Mouse (Mus musculus) ES-E14 (cell line): ENCODE data around the gene Elovl1. TPM values are rescaled to one million over a fixed set of nuclear protein-coding genes. Genes with fewer than 3 reads are reported as not detected.

Experiments
- DNase-seq: peaks from one replicate; pipeline ENCODE4 v3.0.0-alpha.2; 2013; ENCODE audit warnings: low read depth, low spot score
- H3K27ac ChIP-seq: 2 replicates; pipeline ENCODE4 v1.5.1; 2012; ENCODE audit warnings: low read depth, mild to moderate bottlenecking, low read length, moderate library complexity, mixed read lengths; ENCODE audit not compliant: poor library complexity, insufficient read depth, severe bottlenecking
- H3K36me3 ChIP-seq: 2 replicates; pipeline ENCODE4 v1.6.1; 2012; ENCODE audit warnings: mild to moderate bottlenecking, low read length, moderate library complexity, mixed read lengths; ENCODE audit not compliant: control insufficient read depth, poor library complexity, insufficient read depth, severe bottlenecking
- H3K4me1 ChIP-seq, 2 experiments: fragments of 150-350 bp in 1 of 2; sonication (generic) in 1 of 2; 2 replicates each; pipeline ENCODE4 v1.6.1; 2012; ENCODE audit warnings: low read length in 2 of 2, mild to moderate bottlenecking in 1 of 2, mixed read lengths in 1 of 2; ENCODE audit not compliant: control insufficient read depth in 2 of 2, insufficient read depth in 2 of 2, poor library complexity in 1 of 2
- H3K4me3 ChIP-seq, 2 experiments: fragments of 150-350 bp in 1 of 2; sonication (generic) in 1 of 2; 2 replicates each; pipeline ENCODE4 v1.5.1; 2012; ENCODE audit warnings: low read length in 2 of 2, low read depth in 1 of 2, mild to moderate bottlenecking in 1 of 2, mixed read lengths in 1 of 2; ENCODE audit not compliant: insufficient read depth in 1 of 2, poor library complexity in 1 of 2, severe bottlenecking in 1 of 2
- H3K9ac ChIP-seq: 2 replicates; pipeline ENCODE4 v1.6.1; 2012; ENCODE audit warnings: low read depth, mild to moderate bottlenecking, low read length, mixed read lengths; ENCODE audit not compliant: poor library complexity, insufficient read depth, severe bottlenecking
- H3K9me3 ChIP-seq: fragments of 150-350 bp; sonication (generic); 2 replicates; pipeline ENCODE4 v1.6.1; 2012; ENCODE audit warnings: low read depth, mild to moderate bottlenecking, low read length; ENCODE audit not compliant: control insufficient read depth, insufficient read depth
- CHD2 ChIP-seq: IDR thresholded peaks from 2 replicates; pipeline ENCODE4 v1.6.1; 2014; ENCODE audit warnings: mild to moderate bottlenecking, low read depth, low read length, inconsistent platforms
- HCFC1 ChIP-seq: IDR thresholded peaks from 2 replicates; pipeline ENCODE4 v1.6.1; 2012; ENCODE audit warnings: low read length, inconsistent platforms, borderline replicate concordance; ENCODE audit not compliant: insufficient read depth
- MAFK ChIP-seq: IDR thresholded peaks from 2 replicates; pipeline ENCODE4 v1.6.1; 2014; ENCODE audit warnings: mild to moderate bottlenecking, low read depth, low read length, inconsistent platforms; ENCODE audit not compliant: insufficient read depth
- ZC3H11A ChIP-seq: IDR thresholded peaks from 2 replicates; pipeline ENCODE4 v1.6.1; 2012; ENCODE audit warnings: low read depth, mild to moderate bottlenecking, inconsistent platforms, low read length, borderline replicate concordance
- ZNF384 ChIP-seq: IDR thresholded peaks from 2 replicates; pipeline ENCODE4 v1.6.1; 2012; ENCODE audit warnings: low read depth, low read length, inconsistent platforms
- in situ Hi-C, 2 experiments: fragments of 600-800 bp; cut with MboI; formaldehyde crosslinking; loops; one replicate each; pipeline ENCODE4 v1.15.1; 2025; ENCODE audit warnings: low sequenced_read_pairs in 2 of 2, inconsistent platforms in 1 of 2; ENCODE audit not compliant: unreplicated experiment in 2 of 2
- total RNA-seq: library from RNA; depleted of rRNA; stranded (reverse); fragments of 300-350 nt; gene quantifications from 2 replicates; pipeline ENCODE4 v1.2.3, GENCODE M21; 2012

Gene Elovl1
- total RNA-seq, 1 experiment, result 33.4 TPM

GRCm38 (mm10) chr4:118394505-118394904 lies 33.4 kb upstream of the Elovl1 start:
- no peak for DNase-seq
- H3K4me1 ChIP-seq, result no peaks in the 10 kb centered on the region; a peak in 1 of 4 replicates
- H3K9me3 ChIP-seq, result no peaks in the 10 kb centered on the region
- no peak for TF ChIP-seq CHD2
- no peak for TF ChIP-seq ZNF384
- H3K4me3 ChIP-seq, result no peak overlapping the region
- H3K9ac ChIP-seq, result no peak overlapping the region
- peaks cover 64% of the 10 kb centered on the region for H3K36me3 ChIP-seq
- H3K27ac ChIP-seq, result no peak overlapping the region
- in situ Hi-C loops, result no loop called here

DNA sequence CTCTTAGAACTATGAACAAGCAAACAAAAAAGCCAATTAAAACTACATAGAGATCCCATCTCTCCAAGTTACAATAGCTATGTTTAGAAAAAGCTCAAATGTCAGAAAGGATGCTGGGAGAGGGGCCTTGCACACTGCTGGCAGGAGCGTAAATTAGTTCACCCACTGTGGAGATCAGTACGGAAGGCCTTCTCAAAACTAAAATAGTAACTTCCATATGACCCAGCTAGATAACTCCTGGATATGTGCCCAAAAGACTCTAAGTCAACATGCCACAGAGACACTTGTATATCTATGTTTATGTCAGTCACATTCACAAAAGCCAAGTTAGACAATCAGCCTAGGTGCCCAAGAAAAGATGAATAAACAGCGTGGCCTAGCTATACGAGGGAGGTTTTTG lies 32.6 kb upstream of the Elovl1 start:
- Histone ChIP-seq H3K4me1 (no peaks in the 10 kb centered on the region; a peak in 1 of 4 replicates), H3K9me3 (no peaks in the 10 kb centered on the region), H3K4me3 (no peak overlapping the region), H3K36me3 (peaks cover 57% of the 10 kb centered on the region), H3K27ac (no peak overlapping the region), H3K9ac (no peak overlapping the region)
- in situ Hi-C loops, result no loop called here
- no peak for DNase-seq
- TF ChIP-seq ZC3H11A (no peak), HCFC1 (no peak), CHD2 (no peak), ZNF384 (no peak), MAFK (no peak)

DNA sequence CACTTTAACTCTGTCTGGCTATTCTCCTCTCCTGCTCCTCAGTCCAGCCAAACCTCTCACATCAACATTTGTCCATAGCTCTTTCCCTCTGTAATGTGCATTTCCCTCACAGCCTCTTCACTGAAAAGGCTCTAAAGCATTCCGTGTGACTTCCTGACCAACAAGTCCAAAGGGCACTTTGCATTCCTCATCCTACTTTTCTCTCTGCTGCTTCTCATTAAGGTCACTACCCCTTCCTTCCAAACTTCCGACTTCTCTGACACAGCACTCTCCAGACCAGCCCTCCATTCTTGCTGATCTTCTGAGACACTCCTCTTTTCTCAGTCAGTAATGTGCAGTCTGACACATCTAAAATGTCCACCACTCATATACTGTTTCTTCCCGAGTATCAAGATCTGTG lies 31.5 kb upstream of the Elovl1 start:
- no peak for DNase-seq

GRCm38 (mm10) chr4:118398400-118398799 lies 29.5 kb upstream of the Elovl1 start:
- H3K36me3 ChIP-seq, result peaks cover 44% of the 10 kb centered on the region
- H3K4me1 ChIP-seq, result no peaks in the 10 kb centered on the region
- no peak overlapping the region for H3K27ac ChIP-seq
- H3K9me3 ChIP-seq, result no peaks in the 10 kb centered on the region
- no peak overlapping the region for H3K4me3 ChIP-seq
- DNase-seq, result no peak
- H3K9ac ChIP-seq, result no peak overlapping the region
- TF ChIP-seq ZC3H11A, result no peak
- no peak for TF ChIP-seq ZNF384
- TF ChIP-seq MAFK, result no peak
- no peak for TF ChIP-seq HCFC1
- TF ChIP-seq CHD2, result no peak
- in situ Hi-C loops, result no loop called here

More for the DNA sequence above, 31.5 kb upstream of the Elovl1 start:
- H3K4me3 ChIP-seq, result no peak overlapping the region
- no peak overlapping the region for H3K9ac ChIP-seq
- H3K9me3 ChIP-seq, result no peaks in the 10 kb centered on the region
- in situ Hi-C loops, result no loop called here
- peaks cover 48% of the 10 kb centered on the region for H3K36me3 ChIP-seq
- no peak overlapping the region for H3K27ac ChIP-seq
- TF ChIP-seq ZC3H11A (no peak), CHD2 (no peak), HCFC1 (no peak), ZNF384 (no peak), MAFK (no peak)
- no peaks in the 10 kb centered on the region for H3K4me1 ChIP-seq

DNA sequence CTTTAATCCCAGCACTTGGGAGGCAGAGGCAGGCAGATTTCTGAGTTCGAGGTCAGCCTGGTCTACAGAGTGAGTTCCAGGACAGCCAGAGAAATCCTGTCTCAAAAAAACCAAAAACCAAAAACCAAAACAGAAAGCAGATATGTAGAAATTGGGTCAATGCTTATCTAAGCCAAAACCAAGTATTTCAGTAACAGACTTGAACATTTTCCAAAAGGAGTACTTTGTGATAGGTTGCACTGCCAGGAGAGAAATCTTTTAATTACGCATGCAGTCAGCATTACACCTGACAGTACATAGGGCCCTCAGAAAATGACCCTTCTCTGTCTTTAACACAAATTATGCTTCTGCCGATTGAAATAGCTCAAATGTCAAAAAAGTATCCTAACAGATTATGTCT lies 26.5 kb upstream of the Elovl1 start:
- in situ Hi-C loops, result no loop called here
- Histone ChIP-seq H3K4me1 (no peaks in the 10 kb centered on the region), H3K4me3 (no peak overlapping the region), H3K9ac (no peak overlapping the region), H3K27ac (no peak overlapping the region), H3K9me3 (no peaks in the 10 kb centered on the region), H3K36me3 (peaks cover 38% of the 10 kb centered on the region)
- no peak for TF ChIP-seq HCFC1
- no peak for TF ChIP-seq ZC3H11A
- TF ChIP-seq ZNF384, result no peak
- TF ChIP-seq CHD2, result no peak
- no peak for TF ChIP-seq MAFK
- DNase-seq, result no peak
